Mouse (Mus musculus) CD8-positive naive resting alpha-beta T cell, adult 2 months (primary cell): Measurements from ENCODE around the gene Clns1a.

Experiments used
- DNase-seq, 2 experiments: peaks; one replicate each; pipeline ENCODE4 v3.0.0; 2022; ENCODE audit warnings: low read depth in 2 of 2, low spot score in 2 of 2

Gene Clns1a

DNA sequence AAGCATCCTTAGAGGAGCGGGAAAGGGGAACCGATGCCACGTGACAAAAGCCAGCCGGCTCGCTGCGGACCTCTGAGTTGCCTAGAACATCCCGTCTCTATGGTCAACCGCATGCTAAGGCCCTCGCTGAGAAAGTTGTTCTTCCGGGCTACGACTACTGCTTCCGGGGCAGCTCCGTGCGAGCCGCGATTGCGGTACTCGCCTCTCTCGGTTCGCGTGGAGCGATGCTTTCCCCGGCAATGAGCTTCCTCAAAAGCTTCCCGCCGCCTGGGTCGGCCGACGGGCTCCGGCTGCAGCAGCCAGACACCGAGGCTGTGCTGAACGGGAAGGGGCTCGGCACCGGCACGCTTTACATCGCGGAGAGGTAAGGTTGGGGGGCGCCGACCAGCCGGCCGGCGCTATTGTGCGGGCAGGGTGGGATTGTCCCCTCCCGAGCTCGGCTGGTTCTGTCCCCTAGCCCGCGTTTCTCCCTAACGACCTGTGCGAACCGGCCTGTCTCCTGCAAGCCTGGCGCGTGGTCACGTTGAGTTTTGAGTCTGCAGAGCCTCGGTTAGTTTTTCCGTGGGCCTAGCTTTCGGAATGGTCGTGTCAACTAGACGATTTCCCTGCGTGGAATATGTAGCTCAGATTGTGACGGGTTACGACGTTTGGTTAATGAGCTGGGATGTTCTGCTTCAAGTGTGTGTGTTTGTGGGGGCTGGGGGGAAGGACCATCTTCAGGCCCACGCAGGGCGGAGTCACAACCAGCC is at the start of gene Clns1a:
TSS of gene Clns1a (plus strand) at position 129 of the 749 bp plus-strand sequence.
- DNase-seq, result peak; percentile 76 to 81

DNA sequence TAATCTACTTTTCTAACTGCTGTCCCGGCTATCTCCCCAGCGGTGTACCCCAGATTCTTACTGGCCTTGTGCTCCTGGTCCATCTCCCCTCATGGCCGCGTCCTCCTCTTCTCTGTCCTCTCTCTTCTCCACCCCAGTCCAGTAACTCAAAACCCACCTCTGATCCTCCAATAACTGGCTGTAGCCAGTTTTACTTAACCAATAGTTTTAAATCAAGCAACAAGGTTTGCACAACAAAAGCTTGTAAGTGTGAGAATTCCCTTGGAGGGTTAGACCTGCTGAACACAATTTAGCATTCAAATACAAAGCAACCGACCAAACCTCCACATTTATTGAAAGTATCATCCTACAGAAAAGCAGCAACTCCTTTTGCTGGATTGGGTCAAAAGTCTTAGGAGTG is 48.8 kb upstream of the Clns1a start:
- DNase-seq, result no peak

- no peak for DNase-seq
These were observed 45.7 kb upstream of the Clns1a start for GRCm38 (mm10) chr7:97650729-97651128.

DNA sequence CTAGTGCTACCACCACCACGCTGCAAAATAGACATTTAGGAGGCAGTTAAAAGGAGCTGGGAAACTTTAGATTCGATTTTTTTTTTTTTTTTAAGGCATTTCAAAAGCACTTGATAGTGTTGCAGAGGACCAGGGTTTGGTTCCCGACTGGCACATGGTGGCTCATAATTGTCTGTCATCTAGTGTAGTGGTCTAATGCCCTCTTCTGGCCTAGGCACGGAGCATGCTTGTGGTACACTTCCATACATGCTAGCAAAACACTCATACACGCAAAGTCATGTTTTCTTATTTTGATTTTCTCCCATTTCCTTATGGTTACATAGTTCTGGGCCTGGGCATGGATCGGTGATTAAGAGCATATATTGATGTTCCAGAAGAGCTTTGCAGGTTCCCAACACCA is 40.3 kb upstream of the Clns1a start:
- no peak for DNase-seq

GRCm38 (mm10) chr7:97661634-97662033 is 34.8 kb upstream of the Clns1a start:
- no peak for DNase-seq

DNA sequence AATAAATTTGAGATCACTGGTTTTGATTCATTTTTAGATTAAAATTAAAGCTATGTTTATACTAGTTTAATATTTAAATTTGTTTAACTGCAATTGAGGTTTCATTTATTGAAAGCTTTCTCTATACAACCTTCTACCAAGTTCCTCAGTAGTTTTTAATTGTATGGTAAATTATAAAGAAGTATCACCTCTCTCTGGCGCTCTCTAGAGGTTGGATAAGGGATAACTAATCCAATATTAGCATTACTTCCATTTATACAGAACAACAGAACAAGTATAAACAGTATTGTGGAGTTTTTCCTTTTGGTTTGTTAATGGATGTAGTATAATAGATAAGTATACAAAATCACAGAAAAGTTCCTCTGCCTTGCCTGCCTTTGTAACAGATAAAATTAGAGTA is 17.2 kb upstream of the Clns1a start:
- peak in 1 of 2 experiments; percentile 27 for DNase-seq

DNA sequence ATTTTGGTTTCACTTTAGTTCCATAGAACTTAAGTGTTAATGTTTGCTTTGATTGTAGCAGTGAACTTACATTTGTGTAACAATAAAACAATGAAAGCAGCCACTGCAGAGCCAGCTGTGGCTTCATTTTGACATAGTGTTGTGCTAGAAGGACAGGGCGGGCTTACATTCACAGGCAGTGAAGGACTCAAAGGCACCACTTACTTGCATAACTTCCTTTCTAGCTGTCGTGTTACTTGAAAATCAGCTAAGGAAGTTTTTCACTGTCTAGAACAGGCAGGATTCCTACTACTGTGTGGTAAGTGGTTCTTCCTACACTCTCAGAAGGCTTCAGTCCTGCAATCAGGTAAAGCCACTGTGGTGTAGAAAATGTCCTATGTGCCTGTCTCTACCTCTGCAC is 8.6 kb upstream of the Clns1a start:
- DNase-seq, result no peak

DNA sequence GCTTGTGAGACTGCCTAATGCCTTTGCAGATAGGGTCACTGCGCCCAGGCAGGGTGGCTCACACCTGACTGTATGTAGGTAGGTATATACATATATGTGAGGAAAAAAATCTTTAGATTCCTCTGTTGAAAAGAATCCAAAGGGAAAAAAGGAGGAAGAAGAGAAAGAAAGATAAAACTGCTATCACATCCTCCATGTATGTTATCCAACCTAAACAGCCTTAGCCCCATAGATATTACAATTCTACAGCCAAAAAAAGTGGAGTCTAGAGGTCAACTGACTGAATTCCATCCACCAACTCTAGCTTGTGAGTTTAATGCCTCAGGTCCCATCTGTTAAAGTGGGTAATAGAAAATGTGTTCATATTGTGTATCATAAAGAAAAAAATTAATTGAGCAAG is 993 bp upstream of the Clns1a start:
- DNase-seq, result no peak

GRCm38 (mm10) chr7:97696133-97696505 is 315 bp upstream of the Clns1a start:
- DNase-seq, result peak in 1 of 2 experiments; percentile 7

DNA sequence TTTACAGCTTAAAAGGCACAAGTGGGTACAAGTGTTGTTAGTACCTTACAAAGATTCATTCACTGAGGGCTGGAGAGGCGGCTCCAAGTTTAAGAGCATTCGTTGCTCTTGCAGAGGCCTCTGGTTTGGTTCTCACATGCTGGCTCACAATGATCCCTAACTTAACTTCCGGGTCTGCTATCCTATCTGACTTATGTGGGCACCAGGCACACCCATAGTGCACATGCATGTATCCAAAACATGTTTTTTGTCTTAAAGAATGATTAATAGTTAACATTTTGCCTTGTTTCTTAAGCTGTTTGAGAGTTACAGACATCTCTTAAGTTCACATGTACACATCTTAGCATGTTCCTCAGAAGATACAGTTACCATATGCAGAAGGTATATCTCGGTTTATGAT is 3.7 kb downstream of the Clns1a start:
- DNase-seq, result no peak

DNA sequence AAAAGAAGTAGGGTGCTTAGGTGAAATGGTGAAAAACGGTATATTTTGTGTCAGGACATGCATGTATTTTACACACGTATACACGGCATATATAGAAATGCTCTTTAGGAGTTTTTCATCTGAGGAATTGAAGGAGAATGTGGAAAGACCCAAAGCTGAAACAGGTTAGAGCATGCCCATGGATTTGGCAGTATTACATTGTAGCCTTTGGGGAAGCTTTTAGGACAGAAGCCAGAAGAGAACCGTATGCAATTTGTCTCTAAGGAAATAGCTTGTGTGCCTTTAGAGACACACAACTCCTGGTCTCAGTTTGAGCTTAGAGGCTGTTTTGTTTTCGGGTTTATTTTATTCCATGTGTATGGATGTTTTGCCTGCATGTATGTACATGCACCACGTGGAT is 4.7 kb downstream of the Clns1a start:
- DNase-seq, result no peak

DNA sequence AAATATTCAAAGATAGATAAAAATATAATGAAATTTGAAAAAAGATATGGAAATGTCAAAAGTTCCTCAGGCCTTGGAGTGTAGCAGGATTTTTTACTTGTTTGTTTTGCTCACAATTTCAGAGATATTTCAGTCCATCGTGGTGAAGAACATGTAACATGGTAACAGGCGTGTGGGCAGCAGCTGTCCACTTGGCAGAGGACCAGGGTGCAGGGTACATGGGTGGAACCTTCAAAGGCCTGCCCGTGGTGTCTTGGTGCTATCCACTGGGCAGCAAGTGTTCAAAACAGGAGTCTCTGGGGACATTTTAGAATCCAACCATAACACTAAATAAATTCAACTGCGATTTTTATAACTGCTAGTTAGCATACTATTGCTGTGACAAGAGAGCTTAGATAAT is 10.7 kb downstream of the Clns1a start:
- no peak for DNase-seq

DNA sequence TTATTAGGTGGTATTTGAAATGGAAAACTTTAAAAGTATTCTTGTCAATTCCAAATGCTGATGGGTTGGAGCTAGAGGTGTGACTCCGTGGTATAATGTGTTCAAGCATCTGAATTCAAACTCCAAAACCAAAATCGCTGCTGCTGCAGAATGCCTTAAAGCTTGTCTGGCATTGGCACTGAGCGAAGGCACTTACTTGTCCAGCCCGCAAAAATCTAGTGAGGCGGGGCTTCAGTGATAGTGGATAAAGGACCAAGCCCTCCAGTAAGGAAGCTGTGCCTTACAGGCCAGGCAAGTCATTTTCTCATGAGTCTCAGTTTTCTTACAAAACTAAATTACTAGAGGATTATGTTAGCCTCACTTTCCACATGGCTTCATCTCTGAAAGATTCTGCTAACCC is 11.4 kb downstream of the Clns1a start:
- no peak for DNase-seq

- DNase-seq, result no peak
These were observed 12.8 kb downstream of the Clns1a start for GRCm38 (mm10) chr7:97709204-97709603.

DNA sequence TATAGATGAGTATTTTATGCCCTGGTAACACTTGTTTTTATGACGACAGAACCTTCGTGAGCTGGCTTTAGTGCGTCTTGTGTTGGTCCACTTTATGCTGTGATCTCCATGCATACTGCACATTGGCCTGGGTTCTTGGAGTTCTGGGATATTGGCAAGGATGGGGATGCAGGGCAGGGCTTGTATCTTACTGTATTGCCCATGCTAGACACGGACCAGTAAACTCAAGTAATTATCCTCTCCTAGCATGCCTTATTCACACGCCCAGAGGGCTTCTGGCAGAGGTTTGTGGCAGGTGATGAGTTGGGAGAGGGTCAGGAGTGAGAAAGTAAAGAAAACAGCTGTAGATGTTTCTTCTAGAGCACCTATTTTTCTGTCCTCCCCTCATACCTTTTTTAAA is 18.2 kb downstream of the Clns1a start:
- no peak for DNase-seq

GRCm38 (mm10) chr7:97717326-97717725 is 20.9 kb downstream of the Clns1a start:
- no peak for DNase-seq

DNA sequence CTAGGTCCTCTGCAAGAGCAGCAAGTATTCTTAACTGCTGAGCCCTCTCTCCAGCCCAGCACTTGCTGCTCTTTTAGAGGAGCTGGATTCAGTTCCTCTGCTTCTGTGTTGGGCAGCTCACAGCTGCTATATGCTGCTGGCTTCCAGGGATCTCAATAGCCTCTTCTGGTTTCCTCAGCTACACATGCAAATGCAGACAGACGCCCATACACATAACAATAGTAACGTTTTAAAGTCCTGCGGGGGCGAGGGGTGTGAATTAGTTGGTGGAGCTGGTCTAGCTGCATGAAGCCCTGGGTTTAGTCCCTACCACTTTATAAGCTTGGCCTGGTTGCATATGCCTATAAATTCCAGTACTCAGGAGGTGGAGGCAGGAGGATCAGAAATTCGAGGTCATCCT is 22.6 kb downstream of the Clns1a start:
- DNase-seq, result no peak

DNA sequence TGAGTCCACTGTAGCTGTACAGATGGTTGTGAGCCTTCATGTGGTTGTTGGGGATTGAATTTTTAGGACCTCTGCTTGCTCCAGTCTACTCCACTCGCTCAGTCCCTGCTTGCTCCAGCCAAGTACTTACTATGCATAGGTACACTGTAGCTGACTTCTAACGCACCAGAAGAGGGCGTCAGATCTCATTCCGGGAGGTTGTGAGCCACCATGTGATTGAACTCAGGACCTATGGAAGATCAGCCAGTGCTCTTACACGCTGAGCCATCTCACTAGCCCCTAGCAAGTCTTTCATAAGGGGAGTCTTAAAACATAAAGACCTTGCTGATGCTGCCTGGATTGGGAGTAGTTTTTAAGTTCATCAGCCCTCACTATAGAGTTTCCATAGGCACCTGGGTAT is 23.7 kb downstream of the Clns1a start:
- no peak for DNase-seq

DNA sequence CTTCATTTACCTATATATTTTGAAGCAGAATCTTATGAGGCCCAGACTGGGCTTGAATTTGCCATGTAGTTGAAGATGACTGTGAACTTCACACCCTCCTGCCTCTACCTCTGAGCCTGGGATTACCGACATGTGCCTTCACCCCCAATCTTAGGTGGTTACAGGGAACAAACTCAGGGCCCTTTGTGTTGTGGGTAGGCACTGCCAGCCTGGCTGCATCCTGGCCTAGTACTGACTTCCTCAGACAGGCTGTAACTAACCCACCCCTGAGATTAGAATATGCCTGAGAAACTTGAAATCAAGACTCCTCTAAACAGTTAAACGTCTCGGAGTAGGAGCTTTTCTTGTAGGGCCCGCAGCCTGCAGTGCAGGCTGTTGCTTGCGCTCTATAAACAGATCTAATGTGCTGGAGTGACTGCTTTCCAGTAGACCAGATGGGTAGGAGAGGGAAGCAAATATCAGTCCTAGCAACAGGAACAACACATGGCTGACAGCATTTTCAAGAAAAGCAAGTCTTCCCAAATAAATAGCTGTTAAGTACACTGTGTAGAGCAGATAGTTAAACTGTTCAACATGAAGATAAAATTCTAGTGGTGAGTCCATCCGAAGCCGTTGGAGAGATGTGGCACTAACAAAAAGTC is 26.0 kb downstream of the Clns1a start:
- no peak for DNase-seq

DNA sequence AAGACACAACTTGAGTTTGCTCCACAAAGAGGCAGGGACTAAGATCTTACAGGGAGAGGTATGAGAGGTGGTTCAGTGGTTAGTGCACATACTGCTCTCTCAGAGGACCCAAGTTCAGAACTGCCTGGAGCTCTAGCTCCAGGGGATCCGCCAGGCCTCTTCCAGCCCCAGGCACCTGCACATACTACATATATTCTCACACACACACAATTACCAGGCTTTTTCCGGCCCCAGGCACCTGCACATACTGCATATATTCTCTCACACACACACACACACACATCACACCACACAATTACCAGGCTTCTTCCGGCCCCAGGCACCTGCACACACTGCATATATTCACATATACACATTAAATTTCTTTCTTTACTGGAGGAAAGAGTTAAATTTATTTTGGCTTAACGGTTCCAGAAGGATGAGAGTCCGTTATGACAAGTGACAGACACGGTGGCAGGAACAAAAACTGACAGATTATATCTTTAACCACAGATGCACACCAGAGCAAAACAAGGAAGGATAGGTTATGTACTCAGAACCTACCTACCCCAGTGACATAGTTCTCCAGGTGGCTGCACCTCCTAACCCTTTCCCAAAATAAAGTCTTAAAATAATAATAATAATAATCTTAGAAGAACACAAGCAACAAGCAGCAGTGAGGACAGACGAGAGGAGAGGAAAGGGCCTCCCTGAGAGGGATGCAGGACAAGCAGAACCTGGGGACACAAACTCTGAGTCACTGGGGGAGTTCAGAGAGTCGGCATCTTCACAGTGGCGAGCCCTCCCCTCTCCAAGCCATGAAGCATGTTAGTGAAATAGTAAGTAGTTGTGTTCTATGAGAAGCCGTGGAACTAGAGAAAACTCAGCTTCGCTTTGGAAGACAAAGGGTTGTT is 27.5 kb downstream of the Clns1a start:
- no peak for DNase-seq

DNA sequence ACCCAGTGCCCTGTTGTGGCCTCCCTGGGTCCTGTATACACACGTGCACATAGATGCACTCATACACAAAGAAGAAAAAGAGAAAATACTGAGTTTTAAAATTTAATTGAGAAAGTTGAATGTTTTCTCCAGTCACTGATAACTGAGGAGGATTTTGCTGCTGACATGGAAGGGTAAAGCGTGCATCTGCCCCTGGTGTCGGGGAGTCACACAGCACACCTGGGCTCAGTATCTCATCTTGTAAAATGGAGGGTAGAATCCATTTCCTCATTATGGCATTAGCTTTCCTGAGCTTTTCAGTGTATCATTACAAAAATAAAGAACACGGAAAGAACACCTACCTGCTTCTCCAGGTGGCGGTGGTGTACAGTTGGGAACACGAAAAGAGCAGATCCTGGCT is 29.0 kb downstream of the Clns1a start:
- no peak for DNase-seq

DNA sequence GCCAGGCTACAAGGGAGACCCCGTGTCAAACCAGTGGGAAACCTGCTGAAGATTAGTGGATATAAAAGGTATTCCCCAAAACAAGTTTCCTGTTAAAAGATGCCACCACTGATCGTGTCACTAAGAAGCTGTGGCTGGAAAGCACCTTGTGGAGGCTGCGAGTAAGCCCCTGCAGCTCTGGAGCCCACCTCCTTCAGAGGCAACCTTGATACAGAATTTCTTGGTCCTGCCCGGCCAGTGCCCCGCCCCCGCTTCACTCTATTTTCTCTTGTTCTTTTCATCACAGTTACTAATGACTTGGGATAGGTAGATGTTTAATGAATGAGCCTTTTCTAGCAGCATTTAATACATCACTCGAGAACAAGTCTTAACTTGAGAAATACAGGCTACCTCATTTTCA is 29.6 kb downstream of the Clns1a start:
- no peak for DNase-seq
